Mouse (Mus musculus) brain, embryonic 14.5 days (tissue): ENCODE data around the gene 1500009C09Rik. TPM values are rescaled to one million over a fixed set of nuclear protein-coding genes. Genes with fewer than 3 reads are reported as not detected.

Source experiments
- DNase-seq: peaks from one replicate; pipeline ENCODE4 v3.0.0-alpha.2; 2011; ENCODE audit warnings: low read depth
- CTCF ChIP-seq: fragments of 200-500 bp; IDR thresholded peaks from 2 replicates; pipeline ENCODE4 v1.5.1; 2012; ENCODE audit warnings: inconsistent platforms, mild to moderate bottlenecking, moderate library complexity, borderline replicate concordance; ENCODE audit not compliant: insufficient read depth, insufficient read length; ENCODE audit errors: extremely low read depth
- POLR2A ChIP-seq: fragments of 200-500 bp; IDR thresholded peaks from 2 replicates; pipeline ENCODE4 v1.6.1; 2012; ENCODE audit warnings: mild to moderate bottlenecking, inconsistent platforms, borderline replicate concordance; ENCODE audit not compliant: poor library complexity, insufficient read depth, insufficient read length, severe bottlenecking; ENCODE audit errors: extremely low read depth
- polyA plus RNA-seq: library from polyadenylated mRNA; depleted of rRNA; stranded (reverse); fragments of >200 nt; gene quantifications from 2 replicates; pipeline ENCODE4 v1.2.3, GENCODE M21; 2012

The 1500009C09Rik gene
- polyA plus RNA-seq, 1 experiment: 67.2 TPM

- DNase-seq: peak; percentile 34
- TF ChIP-seq POLR2A (no peak), CTCF (no peak)
These were observed 16.6 kb downstream of the 1500009C09Rik start for GRCm38 (mm10) chr15:82268783-82269182.

- no peak for TF ChIP-seq POLR2A
- peak; percentile 98 for TF ChIP-seq CTCF
- peak; percentile 91 for DNase-seq
These were observed 19.0 kb downstream of the 1500009C09Rik start for GRCm38 (mm10) chr15:82271201-82271600.

GRCm38 (mm10) chr15:82272295-82272694 is 20.1 kb downstream of the 1500009C09Rik start:
- TF ChIP-seq CTCF: no peak
- no peak for TF ChIP-seq POLR2A
- no peak for DNase-seq

DNA sequence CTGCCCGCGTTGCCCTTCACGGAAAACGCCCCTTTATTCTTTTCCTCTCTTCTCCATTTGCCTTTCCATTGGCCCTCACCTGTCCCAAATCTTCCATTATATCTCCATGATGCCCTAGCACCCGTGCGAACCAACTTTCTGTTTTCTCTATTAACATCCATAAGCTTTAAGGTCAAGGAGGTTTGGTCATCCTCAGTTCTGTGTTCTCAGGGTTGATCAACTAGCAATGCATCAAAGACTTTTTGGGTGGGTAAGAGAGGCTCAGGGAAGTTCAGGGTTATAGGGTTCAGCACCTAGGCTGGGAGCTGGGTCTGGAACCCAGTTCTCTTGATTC is 22.4 kb downstream of the 1500009C09Rik start, which contains the start of gene Sept3:
Gene Sept3, plus strand, starts transcription at position 301 of the 334 bp plus-strand sequence.
- TF ChIP-seq CTCF (no peak), POLR2A (no peak)
- DNase-seq: no peak

DNA sequence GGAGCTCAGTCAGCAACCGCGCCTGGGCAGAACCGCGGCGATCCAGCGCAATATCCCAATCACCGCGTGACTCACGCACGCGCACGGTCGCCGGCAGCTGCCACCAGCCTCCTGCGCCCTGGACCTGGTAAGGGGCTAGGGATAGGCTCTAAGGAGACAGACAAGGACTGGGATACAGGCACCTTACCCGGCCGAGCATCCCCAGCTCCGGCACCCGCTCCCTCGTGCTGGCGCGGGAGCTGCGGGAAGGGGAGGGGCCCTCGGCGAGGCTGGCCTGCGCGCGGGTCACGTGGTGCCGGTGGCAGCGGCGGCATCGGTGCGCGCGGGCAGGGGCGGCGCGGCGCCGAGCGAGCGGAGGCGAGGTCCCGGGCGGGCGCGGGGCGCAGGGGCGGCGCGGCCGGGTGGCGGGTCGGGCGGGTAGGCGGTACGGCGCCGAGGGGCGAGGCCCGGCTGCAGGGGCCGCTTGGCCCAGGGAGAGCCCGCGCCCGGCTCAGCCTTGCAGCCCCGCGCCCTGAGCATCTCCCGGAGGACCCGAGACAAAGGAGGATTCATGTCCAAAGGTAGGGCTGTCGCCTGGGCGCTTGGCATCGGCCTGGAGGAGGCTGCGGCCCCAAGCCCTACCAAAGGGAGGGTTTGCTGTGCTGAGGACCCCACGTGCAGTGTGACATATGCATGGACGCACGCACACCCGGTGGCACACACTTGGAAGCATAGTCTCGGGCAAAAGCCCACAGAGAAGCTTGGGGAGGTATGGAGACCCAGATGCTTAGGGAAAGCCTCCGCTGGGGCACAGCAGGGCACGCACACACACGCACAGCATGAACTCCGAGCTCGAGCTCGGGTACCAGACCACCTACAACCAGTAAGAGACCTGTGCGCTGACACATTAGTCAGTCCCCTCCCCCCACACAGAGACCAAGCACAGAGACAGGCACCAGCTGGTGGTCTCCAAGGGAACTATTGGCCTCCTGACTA is 23.0 kb downstream of the 1500009C09Rik start:
- TF ChIP-seq POLR2A (peak; percentile 73), CTCF (no peak)
- DNase-seq: peak; percentile 91

DNA sequence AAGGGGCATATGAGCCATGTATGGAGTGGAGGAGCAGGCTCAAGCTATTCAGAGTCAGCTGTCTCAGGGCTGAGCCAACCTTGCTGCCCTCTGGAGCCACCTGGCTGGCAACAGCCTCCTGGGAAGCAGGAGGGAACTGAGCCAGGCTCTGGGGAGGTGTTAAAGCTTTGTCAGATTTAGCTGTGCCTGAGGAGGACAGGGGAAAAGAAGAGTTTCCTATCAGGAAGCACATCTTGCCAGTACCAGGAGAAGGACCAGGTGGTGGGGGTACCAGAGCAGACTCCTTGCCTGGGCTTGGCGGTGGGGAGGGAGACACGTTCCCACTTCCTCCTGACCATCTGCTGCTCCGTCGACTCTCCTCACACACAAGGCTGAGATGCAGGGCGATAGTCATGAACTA is 25.4 kb downstream of the 1500009C09Rik start:
- no peak for TF ChIP-seq CTCF
- TF ChIP-seq POLR2A: no peak
- DNase-seq: peak; percentile 68

- peak; percentile 22 for DNase-seq
- TF ChIP-seq CTCF: no peak
- TF ChIP-seq POLR2A: no peak
These were observed 28.4 kb downstream of the 1500009C09Rik start for GRCm38 (mm10) chr15:82280638-82281037.

DNA sequence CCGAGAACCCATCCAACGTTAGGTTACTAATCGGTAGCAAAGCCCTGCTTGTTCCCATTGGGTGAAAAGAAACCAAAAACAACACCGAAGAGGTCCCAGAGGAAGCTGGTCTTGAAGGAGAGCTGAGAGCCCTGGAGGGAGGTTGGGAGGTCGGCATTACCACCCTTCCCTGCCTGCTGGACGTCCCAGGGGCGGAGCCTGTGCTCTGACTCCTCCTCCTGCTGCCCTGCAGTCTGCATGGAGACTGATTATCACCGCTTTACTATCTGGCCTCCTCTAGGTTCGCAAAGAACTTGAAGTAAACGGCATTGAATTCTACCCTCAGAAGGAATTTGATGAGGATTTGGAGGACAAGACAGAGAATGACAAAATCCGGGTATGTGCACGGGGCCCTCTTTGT is 34.0 kb downstream of the 1500009C09Rik start:
- DNase-seq: no peak
- TF ChIP-seq CTCF: no peak

GRCm38 (mm10) chr15:82290252-82290651 is 38.1 kb downstream of the 1500009C09Rik start:
- no peak for DNase-seq
- TF ChIP-seq POLR2A (no peak), CTCF (no peak)

- TF ChIP-seq POLR2A: no peak
- TF ChIP-seq CTCF: no peak
- DNase-seq: no peak
These were observed 40.7 kb downstream of the 1500009C09Rik start for GRCm38 (mm10) chr15:82292851-82293250.

- TF ChIP-seq CTCF (no peak), POLR2A (no peak)
- peak; percentile 84 for DNase-seq
These were observed 41.1 kb downstream of the 1500009C09Rik start for GRCm38 (mm10) chr15:82293271-82293711.

GRCm38 (mm10) chr15:82294059-82294458 is 41.9 kb downstream of the 1500009C09Rik start:
- TF ChIP-seq CTCF: peak; percentile 53; the same call in 1 of the 2 replicates
- TF ChIP-seq POLR2A: no peak
- peak; percentile 76 for DNase-seq
